Mouse (Mus musculus): ENCODE data around the gene Ubtd1. TPM values are rescaled to one million over a fixed set of nuclear protein-coding genes. Genes with fewer than 3 reads are reported as not detected.

The Ubtd1 gene
- polyA plus RNA-seq, 1 experiment from 2014 or later, result 8.5 TPM

GRCm38 (mm10) chr19:41999688-42000283 is 18.2 kb downstream of the Ubtd1 start:
- no peaks in the 10 kb centered on the region for H3K4me1 ChIP-seq (replicated peaks; ENCODE audit: control insufficient read depth, insufficient read depth, low read length)
- H3K9me3 ChIP-seq (ENCODE audit: control insufficient read depth, low read length), result no peaks in the 10 kb centered on the region
- H3K4me3 ChIP-seq (ENCODE audit: low read depth, low read length), result no peak overlapping the region
- H3K27me3 ChIP-seq (ENCODE audit: control insufficient read depth, insufficient read depth, low read length), result no peaks in the 10 kb centered on the region
- H3K9ac ChIP-seq (ENCODE audit: low read length), result no peak overlapping the region
- 90% methylated on average over 4 of the region's 4 CpGs for WGBS
- H3K27ac ChIP-seq (ENCODE audit: low read depth, low read length), result no peak overlapping the region
- H3K4me2 ChIP-seq (ENCODE audit: low read depth, low read length, severe bottlenecking), result no peak overlapping the region
- no peak for ATAC-seq (replicated peaks; ENCODE audit: low FRiP score)
- no peak for DNase-seq (ENCODE audit: low spot score)
- H3K36me3 ChIP-seq (ENCODE audit: control insufficient read depth, insufficient read depth, low read length), result no peaks in the 10 kb centered on the region

GRCm38 (mm10) chr19:42000446-42000958 is 18.9 kb downstream of the Ubtd1 start:
- Histone ChIP-seq H3K36me3 (ENCODE audit: control insufficient read depth, insufficient read depth, low read length) (no peaks in the 10 kb centered on the region), H3K27me3 (ENCODE audit: control insufficient read depth, insufficient read depth, low read length) (no peaks in the 10 kb centered on the region), H3K27ac (ENCODE audit: low read depth, low read length) (no peak overlapping the region), H3K4me1 (replicated peaks; ENCODE audit: control insufficient read depth, insufficient read depth, low read length) (no peaks in the 10 kb centered on the region), H3K4me3 (ENCODE audit: low read depth, low read length) (no peak overlapping the region), H3K9me3 (ENCODE audit: control insufficient read depth, low read length) (no peaks in the 10 kb centered on the region), H3K9ac (ENCODE audit: low read length) (no peak overlapping the region), H3K4me2 (ENCODE audit: low read depth, low read length, severe bottlenecking) (no peak overlapping the region)
- 70% methylated on average over 4 of the region's 4 CpGs for WGBS
- DNase-seq (ENCODE audit: low spot score) (no peak), ATAC-seq (replicated peaks; ENCODE audit: low FRiP score) (no peak)

DNA sequence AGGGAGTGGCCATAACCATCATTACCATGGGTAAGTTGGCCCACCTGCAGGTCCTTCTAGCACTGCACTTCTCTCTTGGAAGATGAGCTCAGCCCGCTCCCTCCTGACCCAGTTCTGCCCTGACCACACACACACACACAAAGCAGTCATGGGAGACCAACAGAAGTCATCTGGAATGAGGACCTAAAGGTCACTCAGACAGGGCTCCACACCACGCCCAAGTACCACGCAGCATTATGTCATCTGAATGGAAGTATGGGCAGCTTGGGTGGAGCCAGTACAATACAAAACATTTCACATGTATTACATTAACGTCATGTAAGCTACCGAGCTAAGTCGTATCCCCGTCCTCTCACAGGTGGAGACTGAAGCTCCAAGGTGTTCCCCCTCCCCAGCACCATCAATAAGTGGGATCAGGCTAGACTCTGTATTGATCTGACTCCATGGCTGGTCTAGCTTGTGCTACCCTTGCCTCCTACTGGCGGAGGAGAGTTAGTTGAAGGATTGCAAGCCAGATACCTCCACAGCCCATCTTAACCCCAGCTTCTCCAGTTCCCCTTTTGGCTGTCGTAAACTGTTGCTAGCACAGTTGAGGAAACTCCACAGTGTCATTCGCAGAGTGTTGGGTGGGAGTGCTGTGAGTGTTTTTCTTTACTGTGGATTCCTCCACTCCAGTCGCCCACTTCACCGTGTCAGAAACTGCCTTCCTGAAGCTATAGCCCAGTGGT is 19.9 kb downstream of the Ubtd1 start:
- 93% methylated on average over 12 of the region's 12 CpGs for WGBS
- Histone ChIP-seq H3K9ac (ENCODE audit: low read length) (no peak overlapping the region), H3K36me3 (ENCODE audit: control insufficient read depth, insufficient read depth, low read length) (no peaks in the 10 kb centered on the region), H3K27me3 (ENCODE audit: control insufficient read depth, insufficient read depth, low read length) (no peaks in the 10 kb centered on the region), H3K9me3 (ENCODE audit: control insufficient read depth, low read length) (no peaks in the 10 kb centered on the region), H3K27ac (ENCODE audit: low read depth, low read length) (no peak overlapping the region), H3K4me3 (ENCODE audit: low read depth, low read length) (no peak overlapping the region), H3K4me1 (replicated peaks; ENCODE audit: control insufficient read depth, insufficient read depth, low read length) (no peaks in the 10 kb centered on the region), H3K4me2 (ENCODE audit: low read depth, low read length, severe bottlenecking) (no peak overlapping the region)
- ATAC-seq (replicated peaks; ENCODE audit: low FRiP score), result no peak
- DNase-seq (ENCODE audit: low spot score), result no peak

GRCm38 (mm10) chr19:42004258-42004657 is 22.7 kb downstream of the Ubtd1 start:
- DNase-seq (ENCODE audit: low spot score) (no peak), ATAC-seq (replicated peaks; ENCODE audit: low FRiP score) (no peak)
- Histone ChIP-seq H3K27me3 (ENCODE audit: control insufficient read depth, insufficient read depth, low read length) (no peaks in the 10 kb centered on the region), H3K27ac (ENCODE audit: low read depth, low read length) (no peak overlapping the region), H3K4me3 (ENCODE audit: low read depth, low read length) (no peak overlapping the region), H3K9ac (ENCODE audit: low read length) (no peak overlapping the region), H3K36me3 (ENCODE audit: control insufficient read depth, insufficient read depth, low read length) (no peaks in the 10 kb centered on the region), H3K9me3 (ENCODE audit: control insufficient read depth, low read length) (no peaks in the 10 kb centered on the region), H3K4me2 (ENCODE audit: low read depth, low read length, severe bottlenecking) (no peak overlapping the region), H3K4me1 (replicated peaks; ENCODE audit: control insufficient read depth, insufficient read depth, low read length) (no peaks in the 10 kb centered on the region)
- WGBS, result 75% methylated on average over 6 of the region's 6 CpGs

DNA sequence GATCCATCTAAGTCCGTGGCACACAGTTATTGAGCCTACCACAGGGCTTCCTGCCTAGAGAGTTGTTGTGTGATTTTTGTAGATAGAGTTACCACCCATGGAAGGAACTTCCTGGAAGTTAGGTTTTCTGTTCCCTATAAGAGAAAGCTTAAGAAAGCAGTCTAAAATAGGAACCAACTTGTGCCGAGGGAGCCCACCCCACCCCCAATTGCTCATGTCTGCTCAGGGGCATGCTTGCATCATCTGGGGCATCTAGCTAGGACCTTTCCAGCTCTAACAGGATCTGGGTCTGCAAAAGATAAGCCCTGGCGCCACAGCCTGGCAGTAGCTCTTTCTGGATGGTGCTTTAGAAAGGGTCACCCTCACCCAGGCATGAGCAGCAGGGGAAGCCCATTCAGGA is 24.1 kb downstream of the Ubtd1 start:
- Histone ChIP-seq H3K4me1 (replicated peaks; ENCODE audit: control insufficient read depth, insufficient read depth, low read length) (no peaks in the 10 kb centered on the region), H3K27ac (ENCODE audit: low read depth, low read length) (no peak overlapping the region), H3K27me3 (ENCODE audit: control insufficient read depth, insufficient read depth, low read length) (no peaks in the 10 kb centered on the region), H3K4me2 (ENCODE audit: low read depth, low read length, severe bottlenecking) (no peak overlapping the region), H3K9ac (ENCODE audit: low read length) (no peak overlapping the region), H3K36me3 (ENCODE audit: control insufficient read depth, insufficient read depth, low read length) (no peaks in the 10 kb centered on the region), H3K9me3 (ENCODE audit: control insufficient read depth, low read length) (no peaks in the 10 kb centered on the region), H3K4me3 (ENCODE audit: low read depth, low read length) (no peak overlapping the region)
- DNase-seq (ENCODE audit: low spot score) (no peak), ATAC-seq (replicated peaks; ENCODE audit: low FRiP score) (no peak)
- 75% methylated on average over 3 of the region's 3 CpGs for WGBS

DNA sequence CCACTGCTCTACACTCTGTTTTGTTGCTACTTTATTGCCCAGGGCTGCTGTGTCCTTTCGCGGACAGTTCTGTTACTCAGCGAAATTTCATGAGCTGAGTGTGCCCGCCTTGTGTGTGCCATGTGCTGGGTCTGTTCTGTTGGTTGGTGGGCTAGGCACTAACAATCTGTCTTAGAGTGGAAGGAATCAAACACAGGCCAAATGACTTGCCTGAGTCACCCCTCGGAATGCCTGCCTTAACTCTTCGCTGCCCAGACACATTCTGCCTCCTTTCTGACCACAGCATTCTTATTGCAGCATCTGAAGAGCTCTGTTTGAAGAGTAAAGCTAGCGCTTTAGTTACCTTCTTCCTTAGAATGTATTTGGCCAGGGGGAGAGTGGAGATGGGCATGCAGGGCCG is 25.0 kb downstream of the Ubtd1 start:
- no peak for ATAC-seq (replicated peaks; ENCODE audit: low FRiP score)
- Histone ChIP-seq H3K9ac (ENCODE audit: low read length) (no peak overlapping the region), H3K36me3 (ENCODE audit: control insufficient read depth, insufficient read depth, low read length) (no peaks in the 10 kb centered on the region), H3K4me3 (ENCODE audit: low read depth, low read length) (no peak overlapping the region), H3K27me3 (ENCODE audit: control insufficient read depth, insufficient read depth, low read length) (no peaks in the 10 kb centered on the region), H3K27ac (ENCODE audit: low read depth, low read length) (no peak overlapping the region), H3K4me2 (ENCODE audit: low read depth, low read length, severe bottlenecking) (no peak overlapping the region), H3K9me3 (ENCODE audit: control insufficient read depth, low read length) (no peaks in the 10 kb centered on the region), H3K4me1 (replicated peaks; ENCODE audit: control insufficient read depth, insufficient read depth, low read length) (no peaks in the 10 kb centered on the region)
- no peak for DNase-seq (ENCODE audit: low spot score)
- 71% methylated on average over 8 of the region's 8 CpGs for WGBS

DNA sequence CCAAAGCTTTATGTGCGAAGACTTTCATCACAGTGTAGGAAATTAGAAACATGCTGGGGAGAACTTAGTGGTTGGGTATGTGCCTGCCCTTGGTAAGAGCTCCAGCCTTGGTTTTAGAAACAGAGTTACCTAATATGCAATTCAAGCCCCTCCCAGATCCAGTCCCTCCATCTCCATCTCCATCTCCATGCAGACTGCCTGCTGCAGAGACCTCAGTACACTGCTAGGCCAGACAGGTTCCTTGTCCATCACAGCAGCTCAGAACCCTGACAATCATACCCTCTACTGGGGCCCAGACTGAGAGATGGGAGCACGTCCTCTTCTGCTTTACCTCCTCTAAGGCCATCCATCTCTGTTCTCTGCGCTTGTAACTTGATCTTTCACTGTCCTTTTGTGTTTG is 27.0 kb downstream of the Ubtd1 start:
- 77% methylated on average over 3 of the region's 3 CpGs for WGBS
- Histone ChIP-seq H3K9ac (ENCODE audit: low read length) (no peak overlapping the region), H3K4me1 (replicated peaks; ENCODE audit: control insufficient read depth, insufficient read depth, low read length) (no peaks in the 10 kb centered on the region), H3K4me3 (ENCODE audit: low read depth, low read length) (no peak overlapping the region), H3K27ac (ENCODE audit: low read depth, low read length) (no peak overlapping the region), H3K4me2 (ENCODE audit: low read depth, low read length, severe bottlenecking) (no peak overlapping the region), H3K9me3 (ENCODE audit: control insufficient read depth, low read length) (no peaks in the 10 kb centered on the region), H3K27me3 (ENCODE audit: control insufficient read depth, insufficient read depth, low read length) (no peaks in the 10 kb centered on the region), H3K36me3 (ENCODE audit: control insufficient read depth, insufficient read depth, low read length) (no peaks in the 10 kb centered on the region)
- ATAC-seq (replicated peaks; ENCODE audit: low FRiP score) (no peak), DNase-seq (ENCODE audit: low spot score) (no peak)

DNA sequence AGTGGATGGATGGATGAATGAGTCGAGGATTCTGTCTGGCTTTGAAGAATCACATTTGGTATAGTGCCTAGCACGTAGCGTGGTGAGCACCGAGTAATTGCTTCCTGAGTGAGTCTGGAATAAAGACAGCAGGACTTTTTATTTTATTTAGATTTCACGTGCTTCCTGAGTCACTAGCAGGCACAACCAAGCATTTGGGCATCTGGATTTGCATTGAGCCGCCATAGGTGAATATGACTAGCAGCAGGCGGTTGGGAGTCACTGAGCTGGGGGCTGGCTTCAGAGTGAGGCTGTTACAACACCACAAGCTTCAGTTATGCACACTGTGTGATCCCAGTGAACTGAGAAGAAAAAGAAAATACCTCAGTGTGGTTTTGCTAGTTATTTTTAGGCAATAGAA is 27.5 kb downstream of the Ubtd1 start:
- H3K9me3 ChIP-seq (ENCODE audit: control insufficient read depth, low read length), result no peaks in the 10 kb centered on the region
- H3K27ac ChIP-seq (ENCODE audit: low read depth, low read length), result no peak overlapping the region
- ATAC-seq (replicated peaks; ENCODE audit: low FRiP score), result no peak
- H3K27me3 ChIP-seq (ENCODE audit: control insufficient read depth, insufficient read depth, low read length), result no peaks in the 10 kb centered on the region
- H3K9ac ChIP-seq (ENCODE audit: low read length), result no peak overlapping the region
- no peak overlapping the region for H3K4me2 ChIP-seq (ENCODE audit: low read depth, low read length, severe bottlenecking)
- H3K36me3 ChIP-seq (ENCODE audit: control insufficient read depth, insufficient read depth, low read length), result no peaks in the 10 kb centered on the region
- no peak for DNase-seq (ENCODE audit: low spot score)
- WGBS, result 83% methylated on average over 7 of the region's 7 CpGs
- H3K4me3 ChIP-seq (ENCODE audit: low read depth, low read length), result no peak overlapping the region
- H3K4me1 ChIP-seq (replicated peaks; ENCODE audit: control insufficient read depth, insufficient read depth, low read length), result no peaks in the 10 kb centered on the region

- WGBS, result 62% methylated on average over 4 of the region's 4 CpGs
- Histone ChIP-seq H3K4me1 (replicated peaks; ENCODE audit: control insufficient read depth, insufficient read depth, low read length) (no peaks in the 10 kb centered on the region), H3K9me3 (ENCODE audit: control insufficient read depth, low read length) (no peaks in the 10 kb centered on the region), H3K36me3 (ENCODE audit: control insufficient read depth, insufficient read depth, low read length) (no peaks in the 10 kb centered on the region), H3K27me3 (ENCODE audit: control insufficient read depth, insufficient read depth, low read length) (no peaks in the 10 kb centered on the region), H3K4me2 (ENCODE audit: low read depth, low read length, severe bottlenecking) (no peak overlapping the region), H3K4me3 (ENCODE audit: low read depth, low read length) (no peak overlapping the region), H3K9ac (ENCODE audit: low read length) (no peak overlapping the region), H3K27ac (ENCODE audit: low read depth, low read length) (no peak overlapping the region)
- ATAC-seq (replicated peaks; ENCODE audit: low FRiP score), result no peak
- DNase-seq (ENCODE audit: low spot score), result no peak
Observed at GRCm38 (mm10) chr19:42010436-42010835, 28.9 kb downstream of the Ubtd1 start.
